Mouse (Mus musculus): ENCODE results near the gene Ifrd2. TPM values are rescaled to one million over a fixed set of nuclear protein-coding genes. Genes with fewer than 3 reads are reported as not detected.

The Ifrd2 gene
- polyA plus RNA-seq, 2 experiments: 55.0 to 57.3 TPM

DNA sequence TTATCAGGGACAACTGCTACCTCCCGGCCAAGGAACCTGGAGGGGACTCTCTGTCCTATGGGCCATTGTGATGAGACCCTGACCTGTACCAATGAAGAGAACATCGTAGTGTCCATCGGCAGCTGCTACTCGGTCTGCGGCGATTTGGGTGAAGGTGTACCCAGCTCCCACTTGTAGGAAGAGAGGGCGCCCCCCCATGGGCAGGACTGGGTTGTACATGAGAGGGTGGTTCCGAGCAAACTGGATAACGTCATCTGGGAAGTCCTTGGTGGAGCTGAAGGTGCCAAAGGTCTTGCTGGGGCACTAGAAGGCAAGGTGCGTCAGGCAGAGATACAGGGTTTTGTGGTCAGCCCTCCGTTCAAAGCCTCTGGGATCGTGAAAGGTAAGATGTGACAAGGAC, 13.3 kb downstream of the Ifrd2 start:
- H3K9ac ChIP-seq (ENCODE audit: low read depth, low read length, severe bottlenecking): no peak overlapping the region
- 84% methylated on average over 12 of the region's 12 CpGs for WGBS
- no peaks in the 10 kb centered on the region for H3K36me3 ChIP-seq (ENCODE audit: control insufficient read depth, insufficient read depth, low read length)
- no peaks in the 10 kb centered on the region for H3K9me3 ChIP-seq (ENCODE audit: control insufficient read depth, low read length)
- H3K4me1 ChIP-seq (ENCODE audit: control insufficient read depth, insufficient read depth, low read length): peaks cover 23% of the 10 kb centered on the region
- H3K4me3 ChIP-seq (replicated peaks; ENCODE audit: low read length): no peak overlapping the region
- H3K27ac ChIP-seq (replicated peaks; ENCODE audit: low read depth, low read length): no peak overlapping the region
- ATAC-seq (ENCODE audit: low FRiP score, low read depth) (no peak), DNase-seq (ENCODE audit: low spot score) (no peak)
- H3K4me2 ChIP-seq (replicated peaks; ENCODE audit: low read depth, low read length, severe bottlenecking): no peak overlapping the region
- TF ChIP-seq POLR2A (IDR thresholded peaks at IDR 0.05; ENCODE audit: borderline replicate concordance, extremely low read depth, insufficient read depth, insufficient read length): no peak
- H3K27me3 ChIP-seq (ENCODE audit: control insufficient read depth, insufficient read depth, low read length): no peaks in the 10 kb centered on the region

- no peak for DNase-seq (ENCODE audit: low spot score)
- Histone ChIP-seq H3K4me1 (ENCODE audit: control insufficient read depth, insufficient read depth, low read length) (peaks cover 28% of the 10 kb centered on the region), H3K4me2 (replicated peaks; ENCODE audit: low read depth, low read length, severe bottlenecking) (no peak overlapping the region), H3K4me3 (replicated peaks; ENCODE audit: low read length) (no peak overlapping the region), H3K9me3 (ENCODE audit: control insufficient read depth, low read length) (no peaks in the 10 kb centered on the region), H3K27me3 (ENCODE audit: control insufficient read depth, insufficient read depth, low read length) (no peaks in the 10 kb centered on the region), H3K27ac (replicated peaks; ENCODE audit: low read depth, low read length) (no peak overlapping the region), H3K9ac (ENCODE audit: low read depth, low read length, severe bottlenecking) (no peak overlapping the region), H3K36me3 (ENCODE audit: control insufficient read depth, insufficient read depth, low read length) (no peaks in the 10 kb centered on the region)
- 81% methylated on average over 11 of the region's 11 CpGs for WGBS
- TF ChIP-seq POLR2A (IDR thresholded peaks at IDR 0.05; ENCODE audit: borderline replicate concordance, extremely low read depth, insufficient read depth, insufficient read length): no peak
- ATAC-seq (ENCODE audit: low FRiP score, low read depth): no peak
Observed at GRCm38 (mm10) chr9:107601275-107601674, 13.8 kb downstream of the Ifrd2 start.

DNA sequence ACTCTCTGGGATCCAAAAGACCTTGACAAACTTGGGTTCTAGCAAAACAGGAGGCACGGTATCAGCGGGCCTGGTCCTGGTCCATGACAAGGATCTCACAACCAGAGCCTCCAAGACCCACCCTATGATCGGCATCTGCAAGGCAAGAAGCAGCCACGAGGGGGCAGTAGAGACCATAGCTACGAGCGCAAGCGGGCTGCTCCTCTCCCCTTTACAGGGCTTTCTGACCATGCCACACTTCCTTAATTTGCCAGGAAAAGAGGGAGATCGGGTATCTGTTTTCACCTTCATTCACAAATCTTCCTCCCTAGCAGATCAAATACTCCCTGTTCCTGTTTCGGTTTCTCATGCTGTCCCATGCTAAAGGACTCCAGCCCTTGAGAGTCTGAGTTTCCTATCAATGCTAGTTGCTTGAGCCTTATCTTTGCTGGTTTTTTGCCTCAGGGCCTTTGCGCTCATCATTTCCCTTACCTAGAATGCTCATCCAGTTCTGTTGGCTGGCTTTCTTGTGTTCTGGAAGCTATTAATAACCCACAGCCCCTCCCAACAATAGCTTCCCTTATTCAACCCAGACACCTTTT, 14.7 kb downstream of the Ifrd2 start:
- Histone ChIP-seq H3K9ac (ENCODE audit: low read depth, low read length, severe bottlenecking) (no peak overlapping the region), H3K27me3 (ENCODE audit: control insufficient read depth, insufficient read depth, low read length) (no peaks in the 10 kb centered on the region), H3K4me2 (replicated peaks; ENCODE audit: low read depth, low read length, severe bottlenecking) (no peak overlapping the region), H3K9me3 (ENCODE audit: control insufficient read depth, low read length) (no peaks in the 10 kb centered on the region), H3K4me1 (ENCODE audit: control insufficient read depth, insufficient read depth, low read length) (peaks cover 36% of the 10 kb centered on the region), H3K36me3 (ENCODE audit: control insufficient read depth, insufficient read depth, low read length) (no peaks in the 10 kb centered on the region), H3K27ac (replicated peaks; ENCODE audit: low read depth, low read length) (no peak overlapping the region), H3K4me3 (replicated peaks; ENCODE audit: low read length) (no peak overlapping the region)
- WGBS: 11% methylated on average over 10 of the region's 10 CpGs
- no peak for TF ChIP-seq POLR2A (IDR thresholded peaks at IDR 0.05; ENCODE audit: borderline replicate concordance, extremely low read depth, insufficient read depth, insufficient read length)
- DNase-seq (ENCODE audit: low spot score) (peak; percentile 89), ATAC-seq (ENCODE audit: low FRiP score, low read depth) (peak; percentile 64; the same call in 1 of the 2 replicates)

DNA sequence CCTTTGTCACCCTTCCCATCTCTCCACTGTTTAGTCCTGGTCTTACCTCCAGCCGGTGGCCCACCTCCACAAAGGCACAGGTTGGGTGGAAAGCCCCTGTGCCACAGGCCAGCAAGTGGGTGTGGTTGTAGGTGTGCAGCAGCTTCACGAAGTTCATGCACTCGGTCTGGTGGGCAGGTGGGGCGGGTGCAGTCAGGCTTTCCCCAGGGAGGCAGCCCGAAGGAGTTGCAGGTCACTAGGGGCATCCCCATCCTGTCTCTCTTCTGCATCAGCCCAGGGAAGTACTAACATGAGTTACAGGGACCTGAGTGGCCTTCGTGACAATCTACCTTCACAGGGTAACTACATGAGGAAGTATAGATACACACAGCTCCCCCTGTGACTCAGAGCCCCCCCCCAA, 15.8 kb downstream of the Ifrd2 start:
- Histone ChIP-seq H3K27me3 (ENCODE audit: control insufficient read depth, insufficient read depth, low read length) (no peaks in the 10 kb centered on the region), H3K9me3 (ENCODE audit: control insufficient read depth, low read length) (no peaks in the 10 kb centered on the region), H3K36me3 (ENCODE audit: control insufficient read depth, insufficient read depth, low read length) (no peaks in the 10 kb centered on the region), H3K4me3 (replicated peaks; ENCODE audit: low read length) (no peak overlapping the region), H3K9ac (ENCODE audit: low read depth, low read length, severe bottlenecking) (no peak overlapping the region), H3K4me1 (ENCODE audit: control insufficient read depth, insufficient read depth, low read length) (peaks cover 47% of the 10 kb centered on the region), H3K4me2 (replicated peaks; ENCODE audit: low read depth, low read length, severe bottlenecking) (no peak overlapping the region), H3K27ac (replicated peaks; ENCODE audit: low read depth, low read length) (no peak overlapping the region)
- no peak for DNase-seq (ENCODE audit: low spot score)
- no peak for TF ChIP-seq POLR2A (IDR thresholded peaks at IDR 0.05; ENCODE audit: borderline replicate concordance, extremely low read depth, insufficient read depth, insufficient read length)
- ATAC-seq (ENCODE audit: low FRiP score, low read depth): no peak
- 81% methylated on average over 6 of the region's 6 CpGs for WGBS

- WGBS: 37% methylated on average over 22 of the region's 23 CpGs
- Histone ChIP-seq H3K36me3 (ENCODE audit: control insufficient read depth, insufficient read depth, low read length) (no peaks in the 10 kb centered on the region), H3K4me2 (replicated peaks; ENCODE audit: low read depth, low read length, severe bottlenecking) (peak overlapping the region; percentile 34), H3K4me3 (replicated peaks; ENCODE audit: low read length) (no peak overlapping the region; the same call in 1 of the 2 replicates), H3K4me1 (ENCODE audit: control insufficient read depth, insufficient read depth, low read length) (peaks cover 61% of the 10 kb centered on the region), H3K27me3 (ENCODE audit: control insufficient read depth, insufficient read depth, low read length) (no peaks in the 10 kb centered on the region), H3K27ac (replicated peaks; ENCODE audit: low read depth, low read length) (peak overlapping the region; percentile 43; the same call in 1 of the 2 replicates), H3K9me3 (ENCODE audit: control insufficient read depth, low read length) (no peaks in the 10 kb centered on the region), H3K9ac (ENCODE audit: low read depth, low read length, severe bottlenecking) (no peak overlapping the region)
- no peak for TF ChIP-seq POLR2A (IDR thresholded peaks at IDR 0.05; ENCODE audit: borderline replicate concordance, extremely low read depth, insufficient read depth, insufficient read length)
- DNase-seq (ENCODE audit: low spot score): no peak
- ATAC-seq (ENCODE audit: low FRiP score, low read depth): no peak
Observed at GRCm38 (mm10) chr9:107605041-107605661, 17.7 kb downstream of the Ifrd2 start.
